Mouse (Mus musculus) mature B cell (primary cell): ENCODE results near the gene Fam90a1a.
"Not testable (repeated sequence)": the region's sequence is repeated elsewhere in the genome, so short reads cannot be mapped to it uniquely, and the experiment has no call there.

Experiments used
- in situ Hi-C: fragments of 300-500 bp; cut with MboI; formaldehyde crosslinking; loops from 2 replicates; pipeline ENCODE4 v1.14.3; 2019

Fam90a1a gene

GRCm38 (mm10) chr8:21958414-21958813, at the start of gene Fam90a1a:
Fam90a1a (plus strand) TSS chr8:21958714.
- in situ Hi-C loops, result no loop called here

GRCm38 (mm10) chr8:21911931-21912330, 46.6 kb upstream of the Fam90a1a start:
- in situ Hi-C loops, result no loop called here

- in situ Hi-C loops, result no loop called here
Measured at GRCm38 (mm10) chr8:21912554-21912953, 46.0 kb upstream of the Fam90a1a start.

- in situ Hi-C loops, result no loop called here
Measured at GRCm38 (mm10) chr8:21915625-21916024, 42.9 kb upstream of the Fam90a1a start.

- in situ Hi-C loops, result not testable (repeated sequence)
Measured at GRCm38 (mm10) chr8:21930754-21931153, 27.8 kb upstream of the Fam90a1a start.

- in situ Hi-C loops, result no loop called here
Measured at GRCm38 (mm10) chr8:21932610-21933009, 25.9 kb upstream of the Fam90a1a start, which contains the start of gene Defb15. Defb15 (minus strand) TSS chr8:21932710.

- in situ Hi-C loops, result not testable (repeated sequence)
Measured at GRCm38 (mm10) chr8:21938052-21938451, 20.5 kb upstream of the Fam90a1a start, which contains the start of gene Defb35. Defb35 (plus strand) TSS chr8:21938352.

- in situ Hi-C loops, result no loop called here
Measured at GRCm38 (mm10) chr8:21946462-21946861, 12.1 kb upstream of the Fam90a1a start, which contains the start of gene Defb13. Defb13 (plus strand) TSS chr8:21946762.

- in situ Hi-C loops, result no loop called here
Measured at GRCm38 (mm10) chr8:21947311-21948017, 11.1 kb upstream of the Fam90a1a start.

GRCm38 (mm10) chr8:21955321-21955720, 3.2 kb upstream of the Fam90a1a start:
- in situ Hi-C loops, result no loop called here

GRCm38 (mm10) chr8:21956336-21956735, 2.2 kb upstream of the Fam90a1a start:
- in situ Hi-C loops, result no loop called here

GRCm38 (mm10) chr8:21966646-21967045, 8.1 kb downstream of the Fam90a1a start:
- in situ Hi-C loops, result no loop called here

GRCm38 (mm10) chr8:21969475-21969874, 11.0 kb downstream of the Fam90a1a start, which contains the start of gene Ccdc70:
Ccdc70 (plus strand) TSS chr8:21969775.
- in situ Hi-C loops, result no loop called here

GRCm38 (mm10) chr8:21978193-21978592, 19.7 kb downstream of the Fam90a1a start:
- in situ Hi-C loops, result no loop called here

GRCm38 (mm10) chr8:21981664-21982337, 23.3 kb downstream of the Fam90a1a start:
- in situ Hi-C loops, result no loop called here

- in situ Hi-C loops, result no loop called here
Measured at GRCm38 (mm10) chr8:21992184-21992583, 33.7 kb downstream of the Fam90a1a start.

- in situ Hi-C loops, result no loop called here
Measured at GRCm38 (mm10) chr8:21995181-21995580, 36.7 kb downstream of the Fam90a1a start.

- in situ Hi-C loops, result no loop called here
Measured at GRCm38 (mm10) chr8:22004750-22005522, 46.4 kb downstream of the Fam90a1a start.

GRCm38 (mm10) chr8:22006423-22006822, 47.9 kb downstream of the Fam90a1a start:
- in situ Hi-C loops, result no loop called here

- in situ Hi-C loops, result no loop called here
Measured at GRCm38 (mm10) chr8:22009403-22009802, 50.9 kb downstream of the Fam90a1a start.

GRCm38 (mm10) chr8:22013034-22013707, 54.7 kb downstream of the Fam90a1a start:
- in situ Hi-C loops, result no loop called here
